Mouse (Mus musculus): ENCODE results near the gene Apol7a. TPM values are rescaled to one million over a fixed set of nuclear protein-coding genes. Genes with fewer than 3 reads are reported as not detected.
A peak's percentile ranks its signal among the peaks of the same experiment; 100 is the strongest.

Gene Apol7a
- total RNA-seq, 2 experiments from 2014 or later, result not detected

- peak in 1 of 2 experiments; percentile 49 for DNase-seq (ENCODE audit: low spot score in 2 of 2)
These were observed 22.0 kb downstream of the Apol7a start for GRCm38 (mm10) chr15:77376920-77377319.

GRCm38 (mm10) chr15:77370588-77370987, 28.3 kb downstream of the Apol7a start:
- DNase-seq (ENCODE audit: low spot score in 2 of 2), result no peak

GRCm38 (mm10) chr15:77369981-77370380, 28.9 kb downstream of the Apol7a start:
- no peak for DNase-seq (ENCODE audit: low spot score in 2 of 2)

- no peak for DNase-seq (ENCODE audit: low spot score in 2 of 2)
These were observed 30.0 kb downstream of the Apol7a start for GRCm38 (mm10) chr15:77368818-77369320.

- peak; percentile 95 to 96 for DNase-seq (ENCODE audit: low spot score in 2 of 2)
These were observed 30.8 kb downstream of the Apol7a start for GRCm38 (mm10) chr15:77368148-77368547.

- no peak for DNase-seq (ENCODE audit: low spot score in 2 of 2)
These were observed 31.4 kb downstream of the Apol7a start for GRCm38 (mm10) chr15:77367504-77367903.

- DNase-seq (ENCODE audit: low spot score in 2 of 2), result peak; percentile 75 to 90
These were observed 32.0 kb downstream of the Apol7a start for GRCm38 (mm10) chr15:77366706-77367484.

- DNase-seq (ENCODE audit: low spot score in 2 of 2), result no peak
These were observed 33.0 kb downstream of the Apol7a start for GRCm38 (mm10) chr15:77365700-77366570.

GRCm38 (mm10) chr15:77364026-77364425, 34.9 kb downstream of the Apol7a start:
- no peak for DNase-seq (ENCODE audit: low spot score in 2 of 2)

- DNase-seq (ENCODE audit: low spot score in 2 of 2), result no peak
These were observed 35.3 kb downstream of the Apol7a start for GRCm38 (mm10) chr15:77363578-77363977.

- DNase-seq (ENCODE audit: low spot score in 2 of 2), result no peak
These were observed 36.0 kb downstream of the Apol7a start for GRCm38 (mm10) chr15:77362952-77363351.

GRCm38 (mm10) chr15:77359905-77360304, 39.0 kb downstream of the Apol7a start:
- DNase-seq (ENCODE audit: low spot score in 2 of 2), result no peak

GRCm38 (mm10) chr15:77359486-77359885, 39.4 kb downstream of the Apol7a start:
- no peak for DNase-seq (ENCODE audit: low spot score in 2 of 2)

- no peak for DNase-seq (ENCODE audit: low spot score in 2 of 2)
These were observed 39.8 kb downstream of the Apol7a start for GRCm38 (mm10) chr15:77359084-77359483.

GRCm38 (mm10) chr15:77358320-77359040, 40.4 kb downstream of the Apol7a start:
- peak; percentile 88 to 89 for DNase-seq (ENCODE audit: low spot score in 2 of 2)

GRCm38 (mm10) chr15:77356248-77356810, 42.6 kb downstream of the Apol7a start:
- DNase-seq (ENCODE audit: low spot score in 2 of 2), result no peak

- no peak for DNase-seq (ENCODE audit: low spot score in 2 of 2)
These were observed 43.9 kb downstream of the Apol7a start for GRCm38 (mm10) chr15:77354848-77355551.

- no peak for DNase-seq (ENCODE audit: low spot score in 2 of 2)
These were observed 44.4 kb downstream of the Apol7a start for GRCm38 (mm10) chr15:77354496-77354847.

GRCm38 (mm10) chr15:77353764-77354163, 45.1 kb downstream of the Apol7a start:
- no peak for DNase-seq (ENCODE audit: low spot score in 2 of 2)

GRCm38 (mm10) chr15:77352863-77353262, 46.0 kb downstream of the Apol7a start:
- DNase-seq (ENCODE audit: low spot score in 2 of 2), result no peak
